10 mouse cellular contexts compared by ENCODE assay signal in genomic region chr5:82899347-82899746, GRCm38 (mm10).
A peak's percentile ranks its signal among the peaks of the same experiment; 100 is the strongest.
DNase-seq lines count a peak whose midpoint lies in the region; ATAC-seq and TF ChIP-seq lines count a peak whose summit lies in the region.
"Had no signal": no experiment of that assay in that cellular context is flagged by ENCODE, and none has a peak within 500 bp of the region (broad histone marks: within the 10 kb centered on the region; RNA-seq: fewer than 3 reads in every experiment).

No protein-coding gene starts in this region.

- no peaks in the 10 kb centered on the region for H3K36me3 ChIP-seq in midbrain, postnatal 0 days (ENCODE audit: insufficient read depth, low read length)
- H3K36me3 ChIP-seq in midbrain, embryonic 15.5 days (replicated peaks): no peaks in the 10 kb centered on the region
- no peaks in the 10 kb centered on the region for H3K36me3 ChIP-seq in forebrain, postnatal 0 days (ENCODE audit: insufficient read depth)
- H3K36me3 ChIP-seq: neural tube, embryonic 15.5 days had no signal

- no peak overlapping the region for H3K9ac ChIP-seq in midbrain, postnatal 0 days (replicated peaks; ENCODE audit: low read length, poor library complexity, severe bottlenecking)
- H3K9ac ChIP-seq in midbrain, embryonic 15.5 days: no peak overlapping the region
- no peak overlapping the region for H3K9ac ChIP-seq in forebrain, postnatal 0 days
- H3K9ac ChIP-seq: neural tube, embryonic 15.5 days had no signal

- DNase-seq in midbrain, postnatal 0 days (ENCODE audit: low spot score): peak; percentile 83
- peak; percentile 68 for DNase-seq in forebrain, postnatal 0 days
- peak; percentile 52 to 64 for DNase-seq in left cerebral cortex, postnatal 10 days (ENCODE audit: extremely low spot score in 1 of 2, low spot score in 2 of 2)
- no peak for DNase-seq in spleen, adult 12 weeks (ENCODE audit: low spot score)
- DNase-seq in B cell, adult 2 months: no peak
- DNase-seq: heart, postnatal 14 days had no signal

- no peak overlapping the region for H3K4me3 ChIP-seq in midbrain, postnatal 0 days (ENCODE audit: low read depth, low read length)
- H3K4me3 ChIP-seq in midbrain, embryonic 15.5 days: no peak overlapping the region
- no peak overlapping the region for H3K4me3 ChIP-seq in forebrain, postnatal 0 days (ENCODE audit: low read depth, low read length)
- H3K4me3 ChIP-seq: neural tube, embryonic 15.5 days had no signal

- no peaks in the 10 kb centered on the region for H3K27me3 ChIP-seq in midbrain, postnatal 0 days (ENCODE audit: insufficient read depth, low read length)
- no peaks in the 10 kb centered on the region for H3K27me3 ChIP-seq in midbrain, embryonic 15.5 days (replicated peaks)
- H3K27me3 ChIP-seq in forebrain, postnatal 0 days (ENCODE audit: insufficient read depth, low read length): no peaks in the 10 kb centered on the region
- H3K27me3 ChIP-seq: neural tube, embryonic 15.5 days had no signal

- H3K9me3 ChIP-seq in midbrain, postnatal 0 days (ENCODE audit: low read length): no peaks in the 10 kb centered on the region
- H3K9me3 ChIP-seq in midbrain, embryonic 15.5 days: no peaks in the 10 kb centered on the region
- H3K9me3 ChIP-seq in forebrain, postnatal 0 days (ENCODE audit: low read length): no peaks in the 10 kb centered on the region
- H3K9me3 ChIP-seq: neural tube, embryonic 15.5 days had no signal

- whole genome bisulfite sequencing in midbrain, postnatal 0 days: 27% methylated on average over 3 of the region's 3 CpGs
- 29% methylated on average over 3 of the region's 3 CpGs for WGBS in midbrain, embryonic 15.5 days
- WGBS in forebrain, postnatal 0 days: 20% methylated on average over 3 of the region's 3 CpGs

- intact Hi-C loops in left cerebral cortex, postnatal 10 days (cut with DNase I): no loop called here

- no peak overlapping the region for H3K4me2 ChIP-seq in midbrain, postnatal 0 days (ENCODE audit: low read depth, low read length, poor library complexity, severe bottlenecking)
- H3K4me2 ChIP-seq in midbrain, embryonic 15.5 days: no peak overlapping the region
- H3K4me2 ChIP-seq in forebrain, postnatal 0 days (ENCODE audit: low read depth): no peak overlapping the region
- H3K4me2 ChIP-seq: neural tube, embryonic 15.5 days had no signal

- H3K27ac ChIP-seq in midbrain, postnatal 0 days (ENCODE audit: low read depth, low read length): no peak overlapping the region
- H3K27ac ChIP-seq in midbrain, embryonic 15.5 days: no peak overlapping the region
- H3K27ac ChIP-seq in forebrain, postnatal 0 days (ENCODE audit: low read depth, low read length): no peak overlapping the region
- H3K27ac ChIP-seq: neural tube, embryonic 15.5 days had no signal

- no peak for TF ChIP-seq CTCF in midbrain, postnatal 0 days (IDR thresholded peaks at IDR 0.05)
- no peak for TF ChIP-seq CTCF in forebrain, postnatal 0 days (IDR thresholded peaks at IDR 0.05; ENCODE audit: low read depth)

- no peak for ATAC-seq in midbrain, postnatal 0 days (ENCODE audit: low FRiP score)
- ATAC-seq in midbrain, embryonic 15.5 days (replicated peaks): no peak
- ATAC-seq in forebrain, postnatal 0 days: no peak
- no peak for ATAC-seq in megakaryocyte progenitor cell, adult 5-6 weeks (replicated peaks; ENCODE audit: poor library complexity)
- ATAC-seq: lung, postnatal 0 days had no signal

- no peaks in the 10 kb centered on the region for H3K4me1 ChIP-seq in midbrain, postnatal 0 days (ENCODE audit: insufficient read depth, low read length)
- no peaks in the 10 kb centered on the region for H3K4me1 ChIP-seq in midbrain, embryonic 15.5 days
- no peaks in the 10 kb centered on the region; the same call in 1 of the 2 replicates for H3K4me1 ChIP-seq in forebrain, postnatal 0 days (ENCODE audit: insufficient read depth)
- H3K4me1 ChIP-seq: neural tube, embryonic 15.5 days had no signal

Comparison
In these comparisons a context has a peak if more than half of its experiments do, and no peak if none do; other contexts are left out.
1. DNase-seq: peak in midbrain, postnatal 0 days (single experiment), forebrain, postnatal 0 days (single experiment) and left cerebral cortex, postnatal 10 days (2 of 2); none in spleen, adult 12 weeks (single experiment) and B cell, adult 2 months (0 of 2).